Mouse (Mus musculus) urinary bladder, postnatal 10 days (tissue): ENCODE measurements around the gene Gm3542.
"Not testable (repeated sequence)": the region's sequence is repeated elsewhere in the genome, so short reads cannot be mapped to it uniquely, and the experiment has no call there.

Source experiments
- DNase-seq: peaks from one replicate; pipeline ENCODE4 v3.0.0; 2022; ENCODE audit warnings: low spot score

The Gm3542 gene

GRCm38 (mm10) chr14:5334828-5335227 lies at the start of gene Gm3542:
Gene Gm3542 (minus strand): TSS chr14:5334928.
- not testable (repeated sequence) for DNase-seq
